In the genomic region with DNA sequence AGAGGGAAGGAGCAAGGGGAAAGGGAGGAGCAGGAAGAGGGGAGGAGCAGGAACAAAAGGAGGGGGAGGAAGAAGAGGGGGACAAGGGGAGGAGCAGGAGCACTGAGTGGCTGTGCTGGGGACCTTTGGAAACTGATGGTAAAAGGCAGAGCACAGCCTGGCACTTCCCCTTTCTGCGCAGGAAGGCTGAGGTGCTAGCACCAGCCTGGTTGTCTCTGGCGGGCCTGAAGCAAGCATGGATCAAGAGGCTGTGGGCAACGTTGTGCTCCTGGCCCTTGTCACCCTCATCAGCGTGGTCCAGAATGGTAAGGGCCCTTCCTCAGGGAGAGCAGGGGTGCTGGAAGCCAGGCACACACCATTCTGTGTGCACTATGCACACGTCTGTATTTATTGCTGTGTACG, we compare ENCODE assay signal across 10 mouse cellular contexts. TPM values are rescaled to one million over a fixed set of nuclear protein-coding genes. Genes with fewer than 3 reads are reported as not detected.
DNase-seq lines count a peak whose midpoint lies in the region; ATAC-seq and TF ChIP-seq lines count a peak whose summit lies in the region.
"Had no signal": no experiment of that assay in that cellular context is flagged by ENCODE, and none has a peak within 500 bp of the region (broad histone marks: within the 10 kb centered on the region; RNA-seq: fewer than 3 reads in every experiment).

No protein-coding gene starts in this region.

- peak; percentile 42; the same call in 1 of the 2 replicates for ATAC-seq in liver, postnatal 0 days
- no peak for ATAC-seq in cerebellum, adult (ENCODE audit: insufficient number of reproducible peaks, low FRiP score, low TSS enrichment)
- ATAC-seq: forebrain, embryonic 14.5 days; Patski had no signal

- 13% methylated on average over 6 of the region's 6 CpGs for WGBS in spleen, adult 2 months
- 62% methylated on average over 6 of the region's 6 CpGs for WGBS in embryonic facial prominence, embryonic 10.5 days
- 28% methylated on average over 6 of the region's 6 CpGs for WGBS in liver, postnatal 0 days (ENCODE audit: insufficient replicate concordance)

- no peak for TF ChIP-seq CTCF in spleen, adult 2 months (IDR thresholded peaks at IDR 0.05; ENCODE audit: extremely low read depth, insufficient read depth, insufficient read length, insufficient replicate concordance)
- TF ChIP-seq CTCF in liver, postnatal 0 days (IDR thresholded peaks at IDR 0.05; ENCODE audit: low read depth) = no peak

- peak overlapping the region; percentile 35; the same call in 1 of the 2 replicates for H3K9ac ChIP-seq in liver, postnatal 0 days (replicated peaks)

- no peaks in the 10 kb centered on the region for H3K9me3 ChIP-seq in embryonic facial prominence, embryonic 10.5 days
- H3K9me3 ChIP-seq in liver, postnatal 0 days (ENCODE audit: low read length) = 0 out of 2 replicates have a peak, but pooled peaks cover 2% of the 10 kb centered on the region

- no peaks in the 10 kb centered on the region for H3K27me3 ChIP-seq in spleen, adult 2 months (ENCODE audit: control insufficient read depth, insufficient read depth, low read length)
- no peaks in the 10 kb centered on the region for H3K27me3 ChIP-seq in embryonic facial prominence, embryonic 10.5 days (replicated peaks; ENCODE audit: low read depth, poor library complexity, severe bottlenecking)
- no peaks in the 10 kb centered on the region for H3K27me3 ChIP-seq in liver, postnatal 0 days (ENCODE audit: insufficient read depth, low read length)
- H3K27me3 ChIP-seq: Patski had no signal

- H3K4me2 ChIP-seq in liver, postnatal 0 days (ENCODE audit: low read depth, low read length) = no peak overlapping the region

- H3K4me3 ChIP-seq in spleen, adult 2 months (ENCODE audit: extremely low read depth, insufficient read depth, insufficient read length) = peak overlapping the region; percentile 52; the same call in 1 of the 2 replicates
- no peak overlapping the region for H3K4me3 ChIP-seq in embryonic facial prominence, embryonic 10.5 days
- peak overlapping the region; percentile 36 for H3K4me3 ChIP-seq in liver, postnatal 0 days (ENCODE audit: low read depth, low read length)

- H3K4me1 ChIP-seq in spleen, adult 2 months (ENCODE audit: control insufficient read depth, insufficient read depth, insufficient read length) = peaks cover 21% of the 10 kb centered on the region; the same call in 1 of the 2 replicates
- H3K4me1 ChIP-seq in embryonic facial prominence, embryonic 10.5 days = peaks cover 10% of the 10 kb centered on the region
- H3K4me1 ChIP-seq in liver, postnatal 0 days (ENCODE audit: insufficient read depth) = peaks cover 9% of the 10 kb centered on the region

- no peak for TF ChIP-seq POLR2A in spleen, adult 2 months (IDR thresholded peaks at IDR 0.05; ENCODE audit: low read depth, low read length)

- H3K36me3 ChIP-seq in spleen, adult 2 months (ENCODE audit: control insufficient read depth, insufficient read depth, low read length) = no peaks in the 10 kb centered on the region
- H3K36me3 ChIP-seq in embryonic facial prominence, embryonic 10.5 days (replicated peaks) = no peaks in the 10 kb centered on the region
- no peaks in the 10 kb centered on the region for H3K36me3 ChIP-seq in liver, postnatal 0 days (replicated peaks; ENCODE audit: insufficient read depth, low read length)

- peak in 1 of 2 experiments; percentile 41 for DNase-seq in spleen, adult 2 months (ENCODE audit: low read depth in 1 of 2, low spot score in 2 of 2)
- DNase-seq in spleen, adult 12 weeks (ENCODE audit: low spot score) = no peak
- DNase-seq in embryonic facial prominence, embryonic 10.5 days (ENCODE audit: low spot score) = no peak
- DNase-seq in liver, postnatal 0 days = peak; percentile 53
- peak; percentile 46 to 75 for DNase-seq in spleen, postnatal 4 days (ENCODE audit: low spot score in 2 of 2)
- DNase-seq in right cerebral cortex, postnatal 10 days (ENCODE audit: low spot score in 2 of 2) = no peak
- DNase-seq: kidney, adult 18-20 months had no signal

- TF ChIP-seq EP300 in liver, postnatal 0 days (IDR thresholded peaks at IDR 0.05; ENCODE audit: low read depth) = no peak

- peak overlapping the region; percentile 26 for H3K27ac ChIP-seq in spleen, adult 2 months (ENCODE audit: insufficient read depth, low read length)
- peak overlapping the region; percentile 2; the same call in 1 of the 2 replicates for H3K27ac ChIP-seq in embryonic facial prominence, embryonic 10.5 days (replicated peaks)
- H3K27ac ChIP-seq in liver, postnatal 0 days (ENCODE audit: low read depth) = peak overlapping the region; percentile 67

RNA-seq across cellular contexts. Expression of gene Alox5ap, which starts 0.3 kb away (rescaled TPM):
- polyA plus RNA-seq in spleen, adult 2 months (2012; rRNA removed) = 62.6 and 67.4 TPM in 2 replicates
- polyA plus RNA-seq in embryonic facial prominence, embryonic 10.5 days (2016; fragmentation: Nextera tagmentation; extraction: Ambion mirVana) = 5.5 and 5.8 TPM in 2 replicates
- polyA plus RNA-seq in liver, postnatal 0 days (2015; fragmentation: Nextera tagmentation; extraction: Ambion mirVana) = 68.2 and 69.3 TPM in 2 replicates

Comparison
In these comparisons a context has a peak if more than half of its experiments do, and no peak if none do; other contexts are left out.
1. DNase-seq: peak in liver, postnatal 0 days (single experiment) and spleen, postnatal 4 days (2 of 2); none in spleen, adult 12 weeks (single experiment), embryonic facial prominence, embryonic 10.5 days (single experiment) and right cerebral cortex, postnatal 10 days (0 of 2).
2. H3K27ac ChIP-seq: peak in every context shown above with its lines; median percentile 67 in liver, postnatal 0 days; 26 in spleen, adult 2 months; 2 in embryonic facial prominence, embryonic 10.5 days.